In the genomic region with DNA sequence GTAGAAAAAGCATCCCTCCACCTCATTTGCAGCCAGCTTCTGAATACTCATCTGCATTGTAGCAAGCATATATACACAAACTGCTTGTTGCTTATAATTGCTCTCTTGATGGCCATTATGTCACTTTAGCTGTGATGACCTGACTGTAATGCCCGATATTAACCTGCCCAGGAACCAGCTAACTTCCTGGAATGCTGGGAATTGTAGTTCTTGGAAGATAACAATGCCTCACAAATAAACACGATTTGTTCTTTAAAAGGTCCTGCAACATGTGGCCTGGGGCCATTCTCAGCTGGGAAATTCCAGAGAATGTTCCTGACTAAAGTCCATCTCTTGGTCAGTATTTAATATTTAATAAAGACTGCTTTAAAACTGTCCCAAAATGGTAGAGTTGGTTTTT, we compare ENCODE assay signal across 28 mouse cellular contexts.
"Had no signal": no experiment of that assay in that cellular context is flagged by ENCODE, and none has a peak within 500 bp of the region (broad histone marks: within the 10 kb centered on the region; RNA-seq: fewer than 3 reads in every experiment).

No protein-coding gene starts in this region.

- H3K4me3 ChIP-seq: embryonic facial prominence, embryonic 10.5 days; embryonic facial prominence, embryonic 12.5 days; embryonic facial prominence, embryonic 13.5 days; embryonic facial prominence, embryonic 15.5 days; erythroblast, embryonic 14.5 days; forebrain, embryonic 10.5 days; forebrain, embryonic 12.5 days; forebrain, embryonic 13.5 days; forebrain, embryonic 15.5 days; gastrocnemius, adult 2 months had no signal

- H3K4me2 ChIP-seq: embryonic facial prominence, embryonic 12.5 days; embryonic facial prominence, embryonic 13.5 days; embryonic facial prominence, embryonic 15.5 days; forebrain, embryonic 12.5 days; forebrain, embryonic 13.5 days; forebrain, embryonic 15.5 days had no signal

- H3K9ac ChIP-seq: embryonic facial prominence, embryonic 12.5 days; embryonic facial prominence, embryonic 13.5 days; embryonic facial prominence, embryonic 15.5 days; forebrain, embryonic 12.5 days; forebrain, embryonic 13.5 days; forebrain, embryonic 15.5 days; forebrain, postnatal 0 days had no signal

- H3K36me3 ChIP-seq: embryonic facial prominence, embryonic 10.5 days; embryonic facial prominence, embryonic 12.5 days; embryonic facial prominence, embryonic 13.5 days; embryonic facial prominence, embryonic 15.5 days; forebrain, embryonic 10.5 days; forebrain, embryonic 12.5 days; forebrain, embryonic 15.5 days had no signal

- H3K27me3 ChIP-seq: embryonic facial prominence, embryonic 12.5 days; embryonic facial prominence, embryonic 13.5 days; embryonic facial prominence, embryonic 15.5 days; forebrain, embryonic 12.5 days; forebrain, embryonic 13.5 days; forebrain, embryonic 15.5 days had no signal

- ATAC-seq: forebrain, embryonic 13.5 days; forebrain, embryonic 14.5 days; forebrain, embryonic 15.5 days; forebrain, embryonic 16.5 days; forebrain, postnatal 0 days had no signal

- H3K4me1 ChIP-seq: embryonic facial prominence, embryonic 15.5 days; forebrain, embryonic 10.5 days; forebrain, embryonic 15.5 days had no signal

- H3K27ac ChIP-seq: embryonic facial prominence, embryonic 10.5 days; embryonic facial prominence, embryonic 12.5 days; embryonic facial prominence, embryonic 13.5 days; embryonic facial prominence, embryonic 15.5 days; forebrain, embryonic 10.5 days; forebrain, embryonic 12.5 days; forebrain, embryonic 13.5 days; forebrain, embryonic 15.5 days; gastrocnemius, adult 2 months had no signal

- H3K9me3 ChIP-seq: embryonic facial prominence, embryonic 10.5 days; embryonic facial prominence, embryonic 12.5 days; embryonic facial prominence, embryonic 13.5 days; embryonic facial prominence, embryonic 15.5 days; forebrain, embryonic 10.5 days; forebrain, embryonic 12.5 days; forebrain, embryonic 13.5 days had no signal

- DNase-seq: cerebellum, adult 2 months; cerebellum, adult 8-10 months; cerebellum, adult 9-10 months; cerebellum, adult 9-11 months; cerebellum, postnatal 10 days; cerebellum, postnatal 14 days; cerebellum, postnatal 25 days; cerebellum, postnatal 36 days; embryo, embryonic 11 days; forebrain, postnatal 0 days; gastrocnemius, adult 2 months; gastrocnemius, postnatal 10 days; gastrocnemius, postnatal 14 days; gastrocnemius, postnatal 25 days; gastrocnemius, postnatal 36 days; heart, adult 11 months; heart, adult 18-20 months had no signal
